Mouse (Mus musculus): ENCODE data around the gene Nuak2. TPM values are rescaled to one million over a fixed set of nuclear protein-coding genes. Genes with fewer than 3 reads are reported as not detected.

Gene Nuak2
- total and polyA plus RNA-seq, 2 experiments from 2014 or later = 7.7 to 7.9 TPM

- Histone ChIP-seq H3K4me3 (ENCODE audit: low read length) (no peak overlapping the region), H3K27me3 (ENCODE audit: insufficient read depth, low read length) (no peaks in the 10 kb centered on the region), H3K9ac (replicated peaks; ENCODE audit: low read length) (no peak overlapping the region), H3K9me3 (ENCODE audit: low read length) (no peaks in the 10 kb centered on the region), H3K4me1 (ENCODE audit: insufficient read depth, low read length) (peaks cover 11% of the 10 kb centered on the region; the same call in 1 of the 2 replicates), H3K36me3 (ENCODE audit: insufficient read depth, low read length) (peaks cover 6% of the 10 kb centered on the region; the same call in 1 of the 2 replicates), H3K27ac (no peak overlapping the region), H3K4me2 (ENCODE audit: low read depth, low read length) (no peak overlapping the region)
- DNase-seq (ENCODE audit: low spot score) (no peak), ATAC-seq (no peak)
- WGBS = 35% methylated on average over 4 of the region's 4 CpGs
- TF ChIP-seq CTCF (IDR thresholded peaks at IDR 0.05; ENCODE audit: low read depth) = no peak
Observed at GRCm38 (mm10) chr1:132365645-132366044, 49.7 kb downstream of the Nuak2 start.

GRCm38 (mm10) chr1:132366235-132366634, 50.3 kb downstream of the Nuak2 start:
- Histone ChIP-seq H3K9me3 (ENCODE audit: low read length) (no peaks in the 10 kb centered on the region), H3K27ac (no peak overlapping the region), H3K36me3 (ENCODE audit: insufficient read depth, low read length) (peaks cover under 1% of the 10 kb centered on the region; the same call in 1 of the 2 replicates), H3K4me1 (ENCODE audit: insufficient read depth, low read length) (peaks cover 11% of the 10 kb centered on the region; the same call in 1 of the 2 replicates), H3K27me3 (ENCODE audit: insufficient read depth, low read length) (no peaks in the 10 kb centered on the region), H3K9ac (replicated peaks; ENCODE audit: low read length) (no peak overlapping the region), H3K4me2 (ENCODE audit: low read depth, low read length) (no peak overlapping the region), H3K4me3 (ENCODE audit: low read length) (no peak overlapping the region)
- no peak for ATAC-seq
- DNase-seq (ENCODE audit: low spot score) = no peak
- TF ChIP-seq CTCF (IDR thresholded peaks at IDR 0.05; ENCODE audit: low read depth) = no peak
- WGBS = 55% methylated on average over 8 of the region's 8 CpGs

- H3K36me3 ChIP-seq (ENCODE audit: insufficient read depth, low read length) = no peaks in the 10 kb centered on the region
- 52% methylated on average over 6 of the region's 6 CpGs for WGBS
- H3K4me1 ChIP-seq (ENCODE audit: insufficient read depth, low read length) = peaks cover 11% of the 10 kb centered on the region; the same call in 1 of the 2 replicates
- no peak overlapping the region for H3K4me2 ChIP-seq (ENCODE audit: low read depth, low read length)
- no peak for ATAC-seq
- no peaks in the 10 kb centered on the region for H3K27me3 ChIP-seq (ENCODE audit: insufficient read depth, low read length)
- TF ChIP-seq CTCF (IDR thresholded peaks at IDR 0.05; ENCODE audit: low read depth) = no peak
- 0 out of 2 replicates have a peak overlapping the region, but pooled peaks have one; percentile 11 for H3K27ac ChIP-seq
- H3K9ac ChIP-seq (replicated peaks; ENCODE audit: low read length) = no peak overlapping the region
- no peak for DNase-seq (ENCODE audit: low spot score)
- no peaks in the 10 kb centered on the region for H3K9me3 ChIP-seq (ENCODE audit: low read length)
- H3K4me3 ChIP-seq (ENCODE audit: low read length) = no peak overlapping the region
Observed at GRCm38 (mm10) chr1:132366937-132367336, 51.0 kb downstream of the Nuak2 start.

- H3K4me2 ChIP-seq (ENCODE audit: low read depth, low read length) = no peak overlapping the region
- no peaks in the 10 kb centered on the region for H3K9me3 ChIP-seq (ENCODE audit: low read length)
- no peak overlapping the region for H3K27ac ChIP-seq
- H3K4me3 ChIP-seq (ENCODE audit: low read length) = no peak overlapping the region
- DNase-seq (ENCODE audit: low spot score) (peak; percentile 93), ATAC-seq (peak; percentile 90)
- peak; percentile 96 for TF ChIP-seq CTCF (IDR thresholded peaks at IDR 0.05; ENCODE audit: low read depth)
- H3K9ac ChIP-seq (replicated peaks; ENCODE audit: low read length) = no peak overlapping the region
- no peaks in the 10 kb centered on the region for H3K36me3 ChIP-seq (ENCODE audit: insufficient read depth, low read length)
- 27% methylated on average over 7 of the region's 7 CpGs for WGBS
- peaks cover 16% of the 10 kb centered on the region for H3K4me1 ChIP-seq (ENCODE audit: insufficient read depth, low read length)
- no peaks in the 10 kb centered on the region for H3K27me3 ChIP-seq (ENCODE audit: insufficient read depth, low read length)
Observed at GRCm38 (mm10) chr1:132367692-132368506, 52.0 kb downstream of the Nuak2 start.

- 66% methylated on average over 9 of the region's 9 CpGs for WGBS
- H3K4me1 ChIP-seq (ENCODE audit: insufficient read depth, low read length) = peaks cover 32% of the 10 kb centered on the region
- no peaks in the 10 kb centered on the region for H3K9me3 ChIP-seq (ENCODE audit: low read length)
- no peak overlapping the region for H3K4me3 ChIP-seq (ENCODE audit: low read length)
- no peaks in the 10 kb centered on the region for H3K27me3 ChIP-seq (ENCODE audit: insufficient read depth, low read length)
- no peak overlapping the region for H3K4me2 ChIP-seq (ENCODE audit: low read depth, low read length)
- ATAC-seq (peak; percentile 6; the same call in 1 of the 2 replicates), DNase-seq (ENCODE audit: low spot score) (no peak)
- TF ChIP-seq CTCF (IDR thresholded peaks at IDR 0.05; ENCODE audit: low read depth) = no peak
- H3K36me3 ChIP-seq (ENCODE audit: insufficient read depth, low read length) = 0 out of 2 replicates have a peak, but pooled peaks cover 7% of the 10 kb centered on the region
- no peak overlapping the region; the same call in 1 of the 2 replicates for H3K27ac ChIP-seq
- no peak overlapping the region for H3K9ac ChIP-seq (replicated peaks; ENCODE audit: low read length)
Observed at GRCm38 (mm10) chr1:132370681-132371173, 54.8 kb downstream of the Nuak2 start.

- DNase-seq (ENCODE audit: low spot score) = no peak
- no peaks in the 10 kb centered on the region for H3K9me3 ChIP-seq (ENCODE audit: low read length)
- no peak for ATAC-seq
- H3K9ac ChIP-seq (replicated peaks; ENCODE audit: low read length) = 0 out of 2 replicates have a peak overlapping the region, but pooled peaks have one; percentile 26
- no peak overlapping the region; the same call in 1 of the 2 replicates for H3K27ac ChIP-seq
- 39% methylated on average over 8 of the region's 8 CpGs for WGBS
- no peaks in the 10 kb centered on the region for H3K27me3 ChIP-seq (ENCODE audit: insufficient read depth, low read length)
- H3K4me2 ChIP-seq (ENCODE audit: low read depth, low read length) = no peak overlapping the region
- H3K4me1 ChIP-seq (ENCODE audit: insufficient read depth, low read length) = peaks cover 29% of the 10 kb centered on the region
- H3K36me3 ChIP-seq (ENCODE audit: insufficient read depth, low read length) = 0 out of 2 replicates have a peak, but pooled peaks cover 7% of the 10 kb centered on the region
- H3K4me3 ChIP-seq (ENCODE audit: low read length) = no peak overlapping the region
- TF ChIP-seq CTCF (IDR thresholded peaks at IDR 0.05; ENCODE audit: low read depth) = no peak
Observed at GRCm38 (mm10) chr1:132371298-132372081, 55.6 kb downstream of the Nuak2 start.

All from hindbrain, postnatal 0 days (tissue).